Mouse (Mus musculus) gastrocnemius, postnatal 14 days (tissue): ENCODE results near the gene Vmn1r95. TPM values are rescaled to one million over a fixed set of nuclear protein-coding genes. Genes with fewer than 3 reads are reported as not detected.
"Not testable (repeated sequence)": the region's sequence is repeated elsewhere in the genome, so short reads cannot be mapped to it uniquely, and the experiment has no call there.

Source experiments
- DNase-seq: peaks from one replicate; pipeline ENCODE4 v3.0.0; 2021; ENCODE audit warnings: mixed read lengths
- intact Hi-C: fragments of 180-260 bp; cut with DNase I; formaldehyde crosslinking; loops from one replicate; pipeline ENCODE4 v1.15.1; 2025; ENCODE audit warnings: low total_unique reads
- long read RNA-seq, 2 experiments: library from polyadenylated mRNA; stranded (forward); transcript quantifications; one replicate each; pipeline ENCODE4 v2.0.0; 2021
- total RNA-seq, 2 experiments: library from RNA; stranded (reverse); gene quantifications; 2 replicates each; pipeline ENCODE4 v1.2.3; 2021

Gene Vmn1r95
- not detected for total RNA-seq
- long read RNA-seq, experiment 1, result 0 reads
- long read RNA-seq, experiment 2, result 0 reads

- intact Hi-C loops, DNase-seq: not testable (repeated sequence)
Observed at GRCm38 (mm10) chr7:20193410-20193809, at the start of gene Vmn1r95. Gene Vmn1r95 (plus strand): TSS chr7:20193710.

- intact Hi-C loops, DNase-seq: not testable (repeated sequence)
Observed at GRCm38 (mm10) chr7:20168277-20168676, 25.2 kb upstream of the Vmn1r95 start, which contains the start of gene Vmn1r94. Gene Vmn1r94 (minus strand): TSS chr7:20168377.

- intact Hi-C loops, DNase-seq: not testable (repeated sequence)
Observed at GRCm38 (mm10) chr7:20205507-20205906, 12.0 kb downstream of the Vmn1r95 start, which contains the start of gene Gm6164. Gene Gm6164 (minus strand): TSS chr7:20205607.

- intact Hi-C loops, DNase-seq: not testable (repeated sequence)
Observed at GRCm38 (mm10) chr7:20233728-20234127, 40.2 kb downstream of the Vmn1r95 start, which contains the start of gene Gm4498. Gene Gm4498 (minus strand): TSS chr7:20233828.

Other genes with a start within 250 kb of the Vmn1r95 start
- not detected for gene Igsf23, start 243.0 kb upstream of the Vmn1r95 start, total RNA-seq
- gene Ceacam20, start 228.3 kb upstream of the Vmn1r95 start, total RNA-seq, result not detected
- not detected for gene Nlrp9b, start 202.2 kb upstream of the Vmn1r95 start, total RNA-seq
- not detected for gene Vmn1r91, start 94.0 kb upstream of the Vmn1r95 start, total RNA-seq
- not detected for gene Gm16442, start 71.1 kb upstream of the Vmn1r95 start, total RNA-seq
- gene Vmn1r93, start 54.6 kb upstream of the Vmn1r95 start, total RNA-seq, result not detected
- not detected for gene Vmn1r94, start 25.3 kb upstream of the Vmn1r95 start, total RNA-seq
- gene Gm6164, start 11.9 kb downstream of the Vmn1r95 start, total RNA-seq, result not detected
- not detected for gene Gm4498, start 40.1 kb downstream of the Vmn1r95 start, total RNA-seq
- gene Gm5890, start 69.1 kb downstream of the Vmn1r95 start, total RNA-seq, result not detected
- gene Gm4133, start 140.4 kb downstream of the Vmn1r95 start, total RNA-seq, result not detected
- gene Gm5728, start 181.7 kb downstream of the Vmn1r95 start, total RNA-seq, result not detected
- gene Vmn1r100, start 224.2 kb downstream of the Vmn1r95 start, total RNA-seq, result not detected
- not detected for gene Vmn1r101, start 248.9 kb downstream of the Vmn1r95 start, total RNA-seq